Mouse (Mus musculus) embryonic facial prominence, embryonic 13.5 days (tissue): ENCODE data around the gene Srsf9. TPM values are rescaled to one million over a fixed set of nuclear protein-coding genes. Genes with fewer than 3 reads are reported as not detected.
"Not testable (repeated sequence)": the region's sequence is repeated elsewhere in the genome, so short reads cannot be mapped to it uniquely, and the experiment has no call there.

Source experiments
- ATAC-seq: fragments of 200-750 bp; cut with Nextera tagmentation; 2 replicates; pipeline ENCODE4 v1.8.0; 2017; ENCODE audit warnings: low read depth; ENCODE audit not compliant: insufficient number of reproducible peaks, insufficient read depth, low FRiP score, low TSS enrichment
- H3K27ac ChIP-seq: fragments of 300-500 bp; sonication (generic); 2 replicates; pipeline ENCODE4 v1.5.1; 2015; ENCODE audit warnings: moderate library complexity, mild to moderate bottlenecking, inconsistent platforms
- H3K27me3 ChIP-seq: fragments of 300-500 bp; sonication (generic); 2 replicates; pipeline ENCODE4 v1.6.1; 2015; ENCODE audit warnings: mild to moderate bottlenecking, inconsistent platforms
- H3K36me3 ChIP-seq: fragments of 300-500 bp; sonication (generic); 2 replicates; pipeline ENCODE4 v1.6.1; 2015; ENCODE audit warnings: mild to moderate bottlenecking, inconsistent platforms
- H3K4me1 ChIP-seq: fragments of 300-500 bp; sonication (generic); 2 replicates; pipeline ENCODE4 v1.6.1; 2015; ENCODE audit warnings: inconsistent platforms
- H3K4me2 ChIP-seq: fragments of 300-500 bp; sonication (generic); 2 replicates; pipeline ENCODE4 v1.6.1; 2015; ENCODE audit warnings: moderate library complexity, mild to moderate bottlenecking, inconsistent platforms
- H3K4me3 ChIP-seq: fragments of 300-500 bp; sonication (generic); 2 replicates; pipeline ENCODE4 v1.5.1; 2015; ENCODE audit warnings: mild to moderate bottlenecking, inconsistent platforms
- H3K9ac ChIP-seq: fragments of 300-500 bp; sonication (generic); 2 replicates; pipeline ENCODE4 v1.6.1; 2015; ENCODE audit warnings: mild to moderate bottlenecking, inconsistent platforms
- H3K9me3 ChIP-seq: fragments of 300-500 bp; sonication (generic); 2 replicates; pipeline ENCODE4 v1.6.1; 2016; ENCODE audit warnings: inconsistent platforms
- WGBS: fragments of 180-500 bp; shearing (Covaris S2); methylation state at CpG from one replicate; pipeline ENCODE4 v1.1.7; 2015; ENCODE audit warnings: mixed read lengths; 5-methylcytosine and 5-hydroxymethylcytosine counted together
- polyA plus RNA-seq: library from polyadenylated mRNA; unstranded; fragments of >200 nt; fragmentation: Nextera tagmentation; extraction: Ambion mirVana; gene quantifications from 2 replicates; pipeline ENCODE4 v1.2.1, GENCODE M21; 2015

Srsf9 gene
- polyA plus RNA-seq, 1 experiment from 2014 or later = 343 TPM

GRCm38 (mm10) chr5:115301615-115302014 is 25.4 kb upstream of the Srsf9 start:
- peak overlapping the region; percentile 90 for H3K4me3 ChIP-seq
- peak overlapping the region; percentile 66 for H3K9ac ChIP-seq
- no peaks in the 10 kb centered on the region for H3K9me3 ChIP-seq
- H3K4me1 ChIP-seq = peaks cover 32% of the 10 kb centered on the region
- 19% methylated on average over 13 of the region's 13 CpGs for WGBS
- peak overlapping the region; percentile 83 for H3K27ac ChIP-seq
- no peaks in the 10 kb centered on the region for H3K27me3 ChIP-seq
- ATAC-seq = no peak
- peak overlapping the region; percentile 78 for H3K4me2 ChIP-seq
- H3K36me3 ChIP-seq = peaks cover 26% of the 10 kb centered on the region

GRCm38 (mm10) chr5:115302190-115302589 is 24.8 kb upstream of the Srsf9 start:
- H3K27me3 ChIP-seq, H3K9ac ChIP-seq, H3K9me3 ChIP-seq, ATAC-seq, H3K27ac ChIP-seq: not testable (repeated sequence)
- Histone ChIP-seq H3K4me2 (peak overlapping the region; percentile 78), H3K4me1 (peaks cover 31% of the 10 kb centered on the region), H3K36me3 (peaks cover 20% of the 10 kb centered on the region), H3K4me3 (peak overlapping the region; percentile 90; the same call in 1 of the 2 replicates)
- 82% methylated on average over 6 of the region's 7 CpGs for WGBS

GRCm38 (mm10) chr5:115312354-115312753 is 14.6 kb upstream of the Srsf9 start:
- WGBS = 83% methylated on average over 4 of the region's 4 CpGs
- Histone ChIP-seq H3K27ac (0 out of 2 replicates have a peak overlapping the region, but pooled peaks have one; percentile 11), H3K36me3 (no peaks in the 10 kb centered on the region), H3K9me3 (no peaks in the 10 kb centered on the region), H3K4me3 (no peak overlapping the region), H3K9ac (no peak overlapping the region), H3K4me1 (peaks cover 25% of the 10 kb centered on the region), H3K4me2 (no peak overlapping the region), H3K27me3 (no peaks in the 10 kb centered on the region)
- ATAC-seq = no peak

GRCm38 (mm10) chr5:115312816-115313667 is 13.9 kb upstream of the Srsf9 start:
- no peak for ATAC-seq
- Histone ChIP-seq H3K4me2 (no peak overlapping the region), H3K4me3 (no peak overlapping the region), H3K36me3 (no peaks in the 10 kb centered on the region), H3K4me1 (peaks cover 32% of the 10 kb centered on the region), H3K9me3 (no peaks in the 10 kb centered on the region), H3K27ac (peak overlapping the region; percentile 34; the same call in 1 of the 2 replicates), H3K27me3 (no peaks in the 10 kb centered on the region), H3K9ac (no peak overlapping the region)
- 55% methylated on average over 10 of the region's 10 CpGs for WGBS

- H3K36me3 ChIP-seq = no peaks in the 10 kb centered on the region
- H3K4me1 ChIP-seq = peaks cover 37% of the 10 kb centered on the region
- 31% methylated on average over 5 of the region's 5 CpGs for WGBS
- no peak for ATAC-seq
- H3K27me3 ChIP-seq = no peaks in the 10 kb centered on the region
- no peak overlapping the region for H3K4me2 ChIP-seq
- no peak overlapping the region for H3K9ac ChIP-seq
- peak overlapping the region; percentile 34; the same call in 1 of the 2 replicates for H3K27ac ChIP-seq
- no peaks in the 10 kb centered on the region for H3K9me3 ChIP-seq
- no peak overlapping the region for H3K4me3 ChIP-seq
Measured at GRCm38 (mm10) chr5:115313668-115313943, 13.4 kb upstream of the Srsf9 start.

GRCm38 (mm10) chr5:115316968-115317644 is 9.9 kb upstream of the Srsf9 start:
- H3K4me3 ChIP-seq = no peak overlapping the region
- H3K27ac ChIP-seq = peak overlapping the region; percentile 88
- no peaks in the 10 kb centered on the region for H3K9me3 ChIP-seq
- H3K4me2 ChIP-seq = peak overlapping the region; percentile 81
- H3K4me1 ChIP-seq = peaks cover 51% of the 10 kb centered on the region
- H3K27me3 ChIP-seq = no peaks in the 10 kb centered on the region
- H3K36me3 ChIP-seq = no peaks in the 10 kb centered on the region
- H3K9ac ChIP-seq = peak overlapping the region; percentile 59
- no peak for ATAC-seq
- WGBS = 7% methylated on average over 14 of the region's 14 CpGs

- ATAC-seq = peak; percentile 23; the same call in 1 of the 2 replicates
- H3K4me1 ChIP-seq = peaks cover 49% of the 10 kb centered on the region
- H3K27me3 ChIP-seq = no peaks in the 10 kb centered on the region
- H3K27ac ChIP-seq = peak overlapping the region; percentile 88
- H3K4me2 ChIP-seq = peak overlapping the region; percentile 81
- H3K9me3 ChIP-seq = no peaks in the 10 kb centered on the region
- WGBS = 2% methylated on average over 10 of the region's 10 CpGs
- H3K9ac ChIP-seq = 0 out of 2 replicates have a peak overlapping the region, but pooled peaks have one; percentile 49
- H3K4me3 ChIP-seq = peak overlapping the region; percentile 8; the same call in 1 of the 2 replicates
- no peaks in the 10 kb centered on the region for H3K36me3 ChIP-seq
Measured at GRCm38 (mm10) chr5:115317645-115318328, 9.2 kb upstream of the Srsf9 start.

- H3K9ac ChIP-seq = peak overlapping the region; percentile 67
- peak; percentile 65 for ATAC-seq
- no peaks in the 10 kb centered on the region for H3K9me3 ChIP-seq
- H3K27ac ChIP-seq = peak overlapping the region; percentile 88
- H3K4me1 ChIP-seq = peaks cover 38% of the 10 kb centered on the region
- peak overlapping the region; percentile 81 for H3K4me2 ChIP-seq
- H3K4me3 ChIP-seq = peak overlapping the region; percentile 43
- no peaks in the 10 kb centered on the region for H3K27me3 ChIP-seq
- WGBS = under 1% methylated on average over 22 of the region's 22 CpGs
- no peaks in the 10 kb centered on the region for H3K36me3 ChIP-seq
Measured at GRCm38 (mm10) chr5:115319004-115319940, 7.7 kb upstream of the Srsf9 start.

- ATAC-seq = peak; percentile 39; the same call in 1 of the 2 replicates
- Histone ChIP-seq H3K36me3 (peaks cover 18% of the 10 kb centered on the region), H3K4me2 (peak overlapping the region; percentile 86), H3K9ac (peak overlapping the region; percentile 95), H3K9me3 (no peaks in the 10 kb centered on the region), H3K27ac (peak overlapping the region; percentile 91), H3K27me3 (no peaks in the 10 kb centered on the region), H3K4me3 (peak overlapping the region; percentile 92), H3K4me1 (peaks cover 19% of the 10 kb centered on the region)
- WGBS = 28% methylated on average over 11 of the region's 11 CpGs
Measured at GRCm38 (mm10) chr5:115326256-115326831, 633 bp upstream of the Srsf9 start.
